Mouse (Mus musculus) gastrocnemius, postnatal 4 days (tissue): ENCODE results near the gene Thap8. TPM values are rescaled to one million over a fixed set of nuclear protein-coding genes. Genes with fewer than 3 reads are reported as not detected.
A peak's percentile ranks its signal among the peaks of the same experiment; 100 is the strongest.

Source experiments
- DNase-seq, 2 experiments: peaks; one replicate each; pipeline ENCODE4 v3.0.0; 2021 to 2022; ENCODE audit warnings: low spot score in 2 of 2, mixed read lengths in 2 of 2
- total RNA-seq, 2 experiments: library from RNA; stranded (reverse); gene quantifications; 2 replicates each; pipeline ENCODE4 v1.2.3; 2021

The Thap8 gene
- total RNA-seq, 2 experiments from 2014 or later, result 0.29 to 0.96 TPM

- no peak for DNase-seq
Measured at GRCm38 (mm10) chr7:30282740-30283139, 2.8 kb downstream of the Thap8 start.

GRCm38 (mm10) chr7:30286701-30287410, 7.0 kb downstream of the Thap8 start:
- no peak for DNase-seq

DNA sequence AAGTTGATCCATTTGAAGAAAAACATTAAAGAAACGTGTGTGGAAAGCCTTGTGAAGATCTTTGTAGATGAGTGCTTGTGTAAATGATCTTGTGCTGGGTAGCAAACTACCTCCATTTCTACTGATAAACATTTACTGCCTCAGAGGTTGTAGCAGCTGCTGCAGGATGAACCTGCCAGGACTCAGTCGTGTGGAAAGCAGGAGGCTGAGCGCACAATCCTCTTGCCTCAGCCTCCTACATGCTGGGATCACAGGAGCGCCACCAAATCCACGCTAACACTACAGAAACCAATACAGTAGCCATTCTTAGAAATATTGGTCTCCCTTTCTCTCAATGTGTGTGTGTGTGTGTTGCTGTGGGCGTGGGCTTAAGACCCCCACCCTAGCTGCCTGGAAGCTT, 8.2 kb downstream of the Thap8 start:
- no peak for DNase-seq

GRCm38 (mm10) chr7:30289071-30289713, 9.3 kb downstream of the Thap8 start:
- no peak for DNase-seq

GRCm38 (mm10) chr7:30289714-30290399, 10.0 kb downstream of the Thap8 start:
- peak in 1 of 2 experiments; percentile 43 for DNase-seq

DNA sequence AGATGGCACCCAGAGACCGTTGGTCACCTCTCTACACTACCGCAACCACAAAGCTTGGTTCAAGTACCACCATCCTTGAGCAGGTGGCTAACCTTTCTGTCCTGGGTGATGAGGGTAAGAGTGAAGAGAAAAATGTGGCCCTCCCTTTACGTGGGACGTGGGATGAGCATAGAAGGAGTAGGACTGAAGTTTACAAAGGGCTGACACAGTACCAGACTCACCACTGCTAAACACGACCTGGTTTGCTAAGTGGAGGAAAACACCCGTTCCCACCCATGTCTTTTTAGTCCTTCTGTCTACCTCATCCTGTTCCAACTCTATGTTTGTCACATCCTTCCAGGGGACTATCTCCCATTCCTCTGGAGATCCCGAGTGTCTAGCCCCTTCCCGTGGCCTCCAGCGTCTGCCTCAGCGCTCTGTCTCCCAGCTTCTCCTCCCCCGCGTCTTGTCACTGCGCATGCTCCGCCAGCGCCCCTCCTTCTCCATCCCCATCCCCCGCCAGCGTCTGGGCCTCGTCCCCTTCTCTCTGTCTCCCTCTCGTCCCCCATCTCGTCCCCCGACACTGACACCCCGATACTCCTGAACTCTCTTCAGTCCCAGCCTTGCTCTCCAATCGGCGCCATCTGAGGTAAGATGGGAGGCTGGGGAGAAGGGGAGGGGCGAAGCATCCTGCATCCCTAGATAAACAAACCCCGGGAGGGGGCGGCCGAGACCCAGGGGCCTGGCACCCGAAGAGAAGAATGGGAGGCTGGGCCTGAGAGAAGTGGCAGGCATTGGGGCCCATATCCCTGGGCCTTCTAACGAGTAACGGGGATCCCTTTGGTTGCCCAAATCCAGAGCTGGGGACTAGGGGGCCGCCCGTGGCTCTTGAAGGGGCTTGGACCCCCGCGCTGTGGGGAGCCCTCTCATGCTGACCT, 11.6 kb downstream of the Thap8 start, which contains the start of gene Clip3:
Gene Clip3 (plus strand): TSS at position 514 of the 917 bp plus-strand sequence.
- peak; percentile 72 to 82 for DNase-seq

DNA sequence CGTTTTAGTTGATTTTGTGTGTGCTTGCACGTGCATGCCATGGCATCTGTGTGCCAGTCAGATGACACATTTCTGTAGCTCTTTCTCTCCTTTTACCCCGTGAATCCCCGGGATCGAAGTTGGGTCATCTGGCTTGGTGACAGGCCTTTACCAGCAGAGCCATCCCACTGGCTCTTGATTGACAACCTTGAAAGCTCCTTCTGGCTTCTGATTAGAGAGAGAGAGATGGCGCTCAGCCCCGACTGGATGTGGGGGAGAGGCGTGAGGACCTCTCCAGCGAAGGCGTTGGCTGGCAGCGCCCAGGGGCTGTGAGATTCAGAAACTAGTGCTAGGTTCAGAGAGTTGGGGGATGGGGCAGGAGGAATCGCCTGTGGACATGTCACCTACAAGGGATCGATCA, 13.9 kb downstream of the Thap8 start:
- no peak for DNase-seq

- DNase-seq, result no peak
Measured at GRCm38 (mm10) chr7:30294296-30294695, 14.4 kb downstream of the Thap8 start.

DNA sequence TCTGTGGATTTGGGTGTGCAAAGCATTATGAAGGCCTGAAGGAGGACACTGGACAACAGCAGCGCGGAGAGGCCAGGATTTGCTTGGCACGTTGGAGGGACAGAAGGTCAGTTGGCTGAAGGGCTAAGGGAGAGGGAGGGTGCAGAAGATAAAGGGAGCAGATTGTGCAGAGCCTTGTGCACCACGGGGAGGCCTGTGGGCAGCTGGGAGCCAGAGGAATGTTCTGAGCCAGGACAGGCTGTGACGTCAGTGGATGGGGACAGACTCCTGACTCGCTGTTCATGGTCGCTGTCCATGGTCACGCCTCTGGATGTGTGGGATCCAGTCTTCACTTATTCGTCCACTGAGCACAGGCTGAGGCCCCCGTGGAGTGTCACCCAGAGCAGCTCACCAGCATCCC, 15.2 kb downstream of the Thap8 start:
- peak in 1 of 2 experiments; percentile 43 for DNase-seq

DNA sequence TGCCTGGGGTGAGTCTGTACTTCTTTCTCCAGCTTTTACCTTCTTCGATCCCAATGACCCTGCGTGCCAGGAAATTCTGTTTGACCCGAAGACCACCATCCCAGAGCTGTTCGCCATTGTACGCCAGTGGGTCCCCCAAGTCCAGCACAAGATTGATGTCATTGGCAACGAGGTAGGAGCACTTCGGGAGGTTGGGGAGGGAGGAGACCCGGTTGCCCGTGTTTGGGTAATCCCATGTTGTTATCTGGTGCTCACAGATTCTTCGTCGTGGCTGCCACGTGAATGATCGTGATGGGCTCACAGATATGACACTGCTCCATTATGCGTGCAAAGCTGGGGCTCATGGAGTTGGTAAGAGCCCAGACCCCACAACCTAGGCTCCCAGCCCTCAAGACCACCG, 16.9 kb downstream of the Thap8 start:
- DNase-seq, result no peak

DNA sequence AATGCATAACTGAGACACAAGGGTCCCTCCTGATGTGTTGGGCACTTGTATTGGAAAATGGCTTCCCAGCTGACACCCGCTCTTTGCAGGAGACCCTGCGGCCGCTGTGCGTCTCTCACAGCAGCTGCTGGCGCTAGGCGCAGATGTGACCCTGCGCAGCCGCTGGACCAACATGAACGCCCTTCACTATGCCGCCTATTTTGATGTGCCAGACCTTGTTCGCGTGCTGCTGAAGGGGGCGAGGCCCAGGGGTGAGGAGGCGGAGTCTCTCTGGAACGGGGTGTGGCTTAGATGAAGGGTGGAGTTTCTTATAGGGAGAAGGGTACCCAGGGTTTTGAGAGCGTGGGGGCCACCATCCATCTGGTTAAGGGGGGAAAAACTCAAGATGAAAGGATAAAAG, 17.4 kb downstream of the Thap8 start:
- no peak for DNase-seq

DNA sequence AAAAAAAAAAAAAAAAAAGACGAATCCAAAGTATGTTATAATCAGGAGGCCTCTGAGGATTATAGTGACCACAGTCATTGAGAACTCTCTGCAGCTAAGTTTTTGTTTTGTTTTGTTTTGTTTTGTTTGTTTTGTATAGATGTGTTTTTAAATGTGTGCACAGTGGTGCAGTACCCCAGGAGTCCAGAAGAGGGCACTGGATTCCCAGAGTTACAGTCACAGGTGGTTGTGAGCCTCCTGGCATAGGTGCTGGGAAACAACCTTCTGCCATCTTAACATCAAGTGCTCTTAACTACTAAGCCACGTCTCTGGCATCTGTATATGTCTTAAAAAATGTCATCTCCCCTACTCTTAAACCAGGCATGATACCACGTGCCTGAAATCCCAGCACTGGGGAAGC, 21.0 kb downstream of the Thap8 start:
- DNase-seq, result no peak

DNA sequence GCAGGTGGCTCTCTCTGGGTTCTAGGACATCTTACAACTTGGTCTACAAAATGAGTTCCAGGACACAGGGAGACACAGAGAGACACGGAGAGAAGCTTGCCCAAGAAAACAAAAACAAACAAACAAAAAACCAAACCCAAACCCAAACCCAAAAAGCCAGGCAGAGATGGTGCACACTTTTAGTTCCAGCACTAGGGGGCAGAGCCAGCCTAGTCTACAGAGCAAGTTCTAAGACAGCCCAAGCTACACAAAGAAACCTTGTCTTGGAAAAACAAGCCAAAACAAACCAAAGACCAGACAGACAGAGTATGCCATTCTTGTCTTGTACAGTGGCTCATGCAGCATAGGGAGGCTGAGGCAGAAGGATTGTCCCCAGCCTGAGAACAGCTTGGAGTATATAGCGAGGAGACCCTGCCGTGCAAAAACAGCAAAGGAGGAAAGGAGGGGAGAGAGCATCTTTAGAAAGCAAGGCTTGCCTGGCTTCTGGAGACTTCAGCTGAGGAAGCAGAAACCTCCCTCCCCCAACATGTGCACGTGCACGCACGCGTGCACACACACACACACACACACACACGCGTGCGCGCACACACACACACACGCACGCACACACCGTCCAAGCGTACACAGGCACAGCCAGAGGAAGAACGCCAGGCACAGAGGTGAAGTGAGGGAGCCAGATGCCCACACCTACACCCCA, 26.3 kb downstream of the Thap8 start:
- DNase-seq, result no peak

DNA sequence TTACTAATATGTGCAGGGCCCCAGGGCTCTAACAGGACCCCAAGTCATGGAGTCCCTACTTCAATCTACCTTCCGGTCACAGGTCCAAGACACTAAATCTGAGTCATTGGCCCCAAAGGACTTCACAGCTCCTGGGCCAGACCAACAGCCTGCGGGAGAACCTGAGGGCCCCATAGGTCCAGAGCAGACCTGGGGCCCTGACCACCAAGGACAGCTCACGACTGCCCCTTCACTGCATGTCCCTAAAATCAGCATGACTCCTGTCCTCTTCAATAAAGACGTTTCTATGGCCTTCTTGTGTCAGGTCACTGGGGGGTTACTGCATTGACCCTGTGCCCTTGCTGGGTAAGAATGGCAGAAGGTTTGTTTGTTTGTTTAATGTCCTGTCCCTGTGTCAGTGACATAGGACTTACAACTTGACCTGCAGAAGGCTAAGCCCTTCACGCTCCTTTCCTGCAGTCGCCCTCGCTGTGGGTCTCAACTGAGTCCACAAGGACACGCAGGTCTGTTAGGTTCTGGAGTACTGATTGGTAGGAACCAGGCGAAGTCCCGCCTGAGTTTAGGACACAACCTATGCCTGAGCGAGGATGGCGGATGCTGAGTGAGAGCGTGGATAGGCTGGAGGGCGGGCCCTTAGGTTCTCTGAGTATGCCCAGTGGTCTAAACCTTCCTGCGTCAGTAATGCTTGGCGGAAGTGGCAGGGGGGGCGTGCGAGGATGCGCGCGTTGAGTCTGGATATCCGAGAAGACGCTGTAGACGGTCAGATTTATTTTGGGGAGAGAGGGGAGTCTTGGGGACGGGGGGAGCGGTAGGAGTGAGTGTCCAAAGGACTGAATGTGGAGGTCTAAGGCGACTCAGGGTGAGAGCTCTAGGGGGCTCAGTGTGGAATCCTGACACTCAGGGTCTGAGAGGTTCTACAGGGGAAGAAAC, 28.4 kb downstream of the Thap8 start, which contains the start of gene Alkbh6:
Gene Alkbh6 (plus strand): TSS at position 642 of the 930 bp plus-strand sequence.
- DNase-seq, result peak; percentile 69 to 90

- no peak for DNase-seq
Measured at GRCm38 (mm10) chr7:30309395-30310129, 29.7 kb downstream of the Thap8 start.

GRCm38 (mm10) chr7:30310136-30310535, 30.2 kb downstream of the Thap8 start:
- DNase-seq, result no peak

GRCm38 (mm10) chr7:30313666-30314320, 33.9 kb downstream of the Thap8 start:
- DNase-seq, result no peak

DNA sequence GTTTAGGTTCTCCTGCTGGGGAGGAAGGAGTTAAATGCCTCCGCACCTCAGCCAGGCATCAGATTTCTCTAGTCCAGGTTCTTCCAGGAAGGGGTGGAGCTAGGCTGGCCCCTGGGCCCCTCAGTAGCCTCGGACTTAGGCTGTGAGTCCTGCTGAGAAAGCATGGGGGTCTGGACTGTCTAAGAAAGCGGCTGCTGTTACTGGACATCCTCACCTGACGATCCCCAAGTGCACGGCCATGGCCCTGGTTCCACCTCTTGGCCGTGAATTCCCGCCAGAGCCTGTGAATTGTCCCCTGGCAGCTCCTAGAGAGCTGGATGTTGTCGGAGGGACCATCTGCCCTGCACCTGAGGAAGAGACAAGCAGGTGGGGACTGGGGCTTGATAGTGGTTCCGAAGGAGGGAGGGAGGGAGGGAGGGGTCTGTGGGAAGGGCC, 34.8 kb downstream of the Thap8 start, which contains the start of gene Syne4:
Gene Syne4 (plus strand): TSS at position 87 of the 435 bp plus-strand sequence.
- DNase-seq, result no peak
